Mouse (Mus musculus): Measurements from ENCODE around the gene Arhgef3. TPM values are rescaled to one million over a fixed set of nuclear protein-coding genes. Genes with fewer than 3 reads are reported as not detected.

Gene Arhgef3
- polyA plus RNA-seq, 1 experiment from 2014 or later, result 19.6 TPM

GRCm38 (mm10) chr14:27411492-27411891 is 296.8 kb downstream of the Arhgef3 start:
- no peak overlapping the region for H3K27ac ChIP-seq (ENCODE audit: low read length)
- WGBS, result 85% methylated on average over 7 of the region's 7 CpGs
- H3K4me1 ChIP-seq (ENCODE audit: insufficient read depth, low read length), result no peaks in the 10 kb centered on the region
- no peak overlapping the region for H3K4me2 ChIP-seq (replicated peaks; ENCODE audit: low read depth, low read length)
- no peaks in the 10 kb centered on the region for H3K27me3 ChIP-seq (ENCODE audit: insufficient read depth, low read length)
- ATAC-seq (ENCODE audit: low FRiP score, low TSS enrichment), result no peak
- no peak overlapping the region for H3K4me3 ChIP-seq (ENCODE audit: low read length)
- no peaks in the 10 kb centered on the region for H3K36me3 ChIP-seq (ENCODE audit: insufficient read depth, low read length)
- no peak overlapping the region for H3K9ac ChIP-seq (replicated peaks; ENCODE audit: low read length)
- no peaks in the 10 kb centered on the region for H3K9me3 ChIP-seq (ENCODE audit: low read length)

- Histone ChIP-seq H3K27me3 (ENCODE audit: insufficient read depth, low read length) (no peaks in the 10 kb centered on the region), H3K4me2 (replicated peaks; ENCODE audit: low read depth, low read length) (no peak overlapping the region), H3K9me3 (ENCODE audit: low read length) (no peaks in the 10 kb centered on the region), H3K36me3 (ENCODE audit: insufficient read depth, low read length) (no peaks in the 10 kb centered on the region), H3K4me1 (ENCODE audit: insufficient read depth, low read length) (no peaks in the 10 kb centered on the region), H3K9ac (replicated peaks; ENCODE audit: low read length) (no peak overlapping the region), H3K4me3 (ENCODE audit: low read length) (no peak overlapping the region), H3K27ac (ENCODE audit: low read length) (no peak overlapping the region)
- no peak for ATAC-seq (ENCODE audit: low FRiP score, low TSS enrichment)
- 76% methylated on average over 8 of the region's 8 CpGs for WGBS
Observed at GRCm38 (mm10) chr14:27412699-27413098, 298.0 kb downstream of the Arhgef3 start.

- H3K9me3 ChIP-seq (ENCODE audit: low read length), result no peaks in the 10 kb centered on the region
- H3K9ac ChIP-seq (replicated peaks; ENCODE audit: low read length), result no peak overlapping the region
- ATAC-seq (ENCODE audit: low FRiP score, low TSS enrichment), result no peak
- WGBS, result 41% methylated on average over 4 of the region's 4 CpGs
- no peaks in the 10 kb centered on the region for H3K4me1 ChIP-seq (ENCODE audit: insufficient read depth, low read length)
- H3K27me3 ChIP-seq (ENCODE audit: insufficient read depth, low read length), result no peaks in the 10 kb centered on the region
- no peak overlapping the region for H3K4me3 ChIP-seq (ENCODE audit: low read length)
- no peak overlapping the region for H3K27ac ChIP-seq (ENCODE audit: low read length)
- H3K4me2 ChIP-seq (replicated peaks; ENCODE audit: low read depth, low read length), result no peak overlapping the region
- H3K36me3 ChIP-seq (ENCODE audit: insufficient read depth, low read length), result no peaks in the 10 kb centered on the region
Observed at GRCm38 (mm10) chr14:27413961-27414360, 299.3 kb downstream of the Arhgef3 start.

GRCm38 (mm10) chr14:27420816-27421215 is 306.1 kb downstream of the Arhgef3 start:
- H3K9ac ChIP-seq (replicated peaks; ENCODE audit: low read length), result no peak overlapping the region
- H3K9me3 ChIP-seq (ENCODE audit: low read length), result 0 out of 2 replicates have a peak, but pooled peaks cover 5% of the 10 kb centered on the region
- no peak for ATAC-seq (ENCODE audit: low FRiP score, low TSS enrichment)
- no peaks in the 10 kb centered on the region for H3K36me3 ChIP-seq (ENCODE audit: insufficient read depth, low read length)
- no peak overlapping the region for H3K4me2 ChIP-seq (replicated peaks; ENCODE audit: low read depth, low read length)
- H3K4me3 ChIP-seq (ENCODE audit: low read length), result no peak overlapping the region
- no peak overlapping the region for H3K27ac ChIP-seq (ENCODE audit: low read length)
- H3K27me3 ChIP-seq (ENCODE audit: insufficient read depth, low read length), result no peaks in the 10 kb centered on the region
- 82% methylated on average over 3 of the region's 3 CpGs for WGBS
- no peaks in the 10 kb centered on the region for H3K4me1 ChIP-seq (ENCODE audit: insufficient read depth, low read length)

- no peak overlapping the region for H3K9ac ChIP-seq (replicated peaks; ENCODE audit: low read length)
- H3K27me3 ChIP-seq (ENCODE audit: insufficient read depth, low read length), result no peaks in the 10 kb centered on the region
- no peak overlapping the region for H3K27ac ChIP-seq (ENCODE audit: low read length)
- H3K4me2 ChIP-seq (replicated peaks; ENCODE audit: low read depth, low read length), result no peak overlapping the region
- ATAC-seq (ENCODE audit: low FRiP score, low TSS enrichment), result no peak
- WGBS, result 100% methylated on average over 1 of the region's 1 CpGs
- no peak overlapping the region for H3K4me3 ChIP-seq (ENCODE audit: low read length)
- H3K4me1 ChIP-seq (ENCODE audit: insufficient read depth, low read length), result no peaks in the 10 kb centered on the region
- H3K9me3 ChIP-seq (ENCODE audit: low read length), result peaks cover 7% of the 10 kb centered on the region; the same call in 1 of the 2 replicates
- no peaks in the 10 kb centered on the region for H3K36me3 ChIP-seq (ENCODE audit: insufficient read depth, low read length)
Observed at GRCm38 (mm10) chr14:27422301-27422700, 307.6 kb downstream of the Arhgef3 start.

GRCm38 (mm10) chr14:27428573-27428972 is 313.9 kb downstream of the Arhgef3 start, which contains the start of gene Fam208a:
Gene Fam208a, plus strand, starts transcription at chr14:27428834.
- WGBS, result 1% methylated on average over 41 of the region's 43 CpGs

GRCm38 (mm10) chr14:27428973-27429711 is 314.4 kb downstream of the Arhgef3 start:
- H3K4me1 ChIP-seq (ENCODE audit: insufficient read depth, low read length), result peaks cover 3% of the 10 kb centered on the region; the same call in 1 of the 2 replicates
- peak overlapping the region; percentile 85 for H3K4me2 ChIP-seq (replicated peaks; ENCODE audit: low read depth, low read length)
- peak overlapping the region; percentile 99 for H3K27ac ChIP-seq (ENCODE audit: low read length)
- H3K4me3 ChIP-seq (ENCODE audit: low read length), result peak overlapping the region; percentile 74
- H3K36me3 ChIP-seq (ENCODE audit: insufficient read depth, low read length), result peaks cover 28% of the 10 kb centered on the region
- under 1% methylated on average over 73 of the region's 78 CpGs for WGBS
- peaks cover 20% of the 10 kb centered on the region for H3K9me3 ChIP-seq (ENCODE audit: low read length)
- peak overlapping the region; percentile 85 for H3K9ac ChIP-seq (replicated peaks; ENCODE audit: low read length)
- peak; percentile 82 for ATAC-seq (ENCODE audit: low FRiP score, low TSS enrichment)
- no peaks in the 10 kb centered on the region for H3K27me3 ChIP-seq (ENCODE audit: insufficient read depth, low read length)

More at GRCm38 (mm10) chr14:27428573-27428972, 313.9 kb downstream of the Arhgef3 start, which contains the start of gene Fam208a:
- Histone ChIP-seq H3K9me3 (ENCODE audit: low read length) (peaks cover 20% of the 10 kb centered on the region), H3K27ac (ENCODE audit: low read length) (peak within 1 kb of the TSS; percentile 99), H3K4me1 (ENCODE audit: insufficient read depth, low read length) (peaks cover 3% of the 10 kb centered on the region; the same call in 1 of the 2 replicates), H3K4me3 (ENCODE audit: low read length) (peak within 1 kb of the TSS; percentile 74), H3K36me3 (ENCODE audit: insufficient read depth, low read length) (peaks cover 22% of the 10 kb centered on the region), H3K4me2 (replicated peaks; ENCODE audit: low read depth, low read length) (peak within 1 kb of the TSS; percentile 85), H3K27me3 (ENCODE audit: insufficient read depth, low read length) (no peaks in the 10 kb centered on the region), H3K9ac (replicated peaks; ENCODE audit: low read length) (peak within 1 kb of the TSS; percentile 85)
- peak; percentile 96 for ATAC-seq (ENCODE audit: low FRiP score, low TSS enrichment)

- Histone ChIP-seq H3K9ac (replicated peaks; ENCODE audit: low read length) (no peak overlapping the region), H3K36me3 (ENCODE audit: insufficient read depth, low read length) (peaks cover 32% of the 10 kb centered on the region), H3K27ac (ENCODE audit: low read length) (no peak overlapping the region), H3K9me3 (ENCODE audit: low read length) (peaks cover 15% of the 10 kb centered on the region), H3K27me3 (ENCODE audit: insufficient read depth, low read length) (no peaks in the 10 kb centered on the region), H3K4me2 (replicated peaks; ENCODE audit: low read depth, low read length) (peak overlapping the region; percentile 85), H3K4me1 (ENCODE audit: insufficient read depth, low read length) (peaks cover 3% of the 10 kb centered on the region; the same call in 1 of the 2 replicates), H3K4me3 (ENCODE audit: low read length) (no peak overlapping the region)
- ATAC-seq (ENCODE audit: low FRiP score, low TSS enrichment), result no peak
- 94% methylated on average over 4 of the region's 4 CpGs for WGBS
Observed at GRCm38 (mm10) chr14:27430280-27430679, 315.6 kb downstream of the Arhgef3 start.

GRCm38 (mm10) chr14:27432064-27432463 is 317.4 kb downstream of the Arhgef3 start:
- H3K27ac ChIP-seq (ENCODE audit: low read length), result no peak overlapping the region
- no peak overlapping the region for H3K4me3 ChIP-seq (ENCODE audit: low read length)
- no peak overlapping the region for H3K4me2 ChIP-seq (replicated peaks; ENCODE audit: low read depth, low read length)
- H3K9me3 ChIP-seq (ENCODE audit: low read length), result peaks cover 15% of the 10 kb centered on the region
- 99% methylated on average over 2 of the region's 2 CpGs for WGBS
- no peaks in the 10 kb centered on the region for H3K27me3 ChIP-seq (ENCODE audit: insufficient read depth, low read length)
- peaks cover 3% of the 10 kb centered on the region; the same call in 1 of the 2 replicates for H3K4me1 ChIP-seq (ENCODE audit: insufficient read depth, low read length)
- H3K9ac ChIP-seq (replicated peaks; ENCODE audit: low read length), result no peak overlapping the region
- H3K36me3 ChIP-seq (ENCODE audit: insufficient read depth, low read length), result peaks cover 37% of the 10 kb centered on the region
- no peak for ATAC-seq (ENCODE audit: low FRiP score, low TSS enrichment)

- 84% methylated on average over 1 of the region's 1 CpGs for WGBS
- H3K9me3 ChIP-seq (ENCODE audit: low read length), result peaks cover 2% of the 10 kb centered on the region; the same call in 1 of the 2 replicates
- ATAC-seq (ENCODE audit: low FRiP score, low TSS enrichment), result no peak
- H3K4me3 ChIP-seq (ENCODE audit: low read length), result no peak overlapping the region
- no peaks in the 10 kb centered on the region for H3K27me3 ChIP-seq (ENCODE audit: insufficient read depth, low read length)
- no peak overlapping the region for H3K4me2 ChIP-seq (replicated peaks; ENCODE audit: low read depth, low read length)
- H3K4me1 ChIP-seq (ENCODE audit: insufficient read depth, low read length), result no peaks in the 10 kb centered on the region
- no peak overlapping the region for H3K9ac ChIP-seq (replicated peaks; ENCODE audit: low read length)
- peaks cover 30% of the 10 kb centered on the region for H3K36me3 ChIP-seq (ENCODE audit: insufficient read depth, low read length)
- no peak overlapping the region for H3K27ac ChIP-seq (ENCODE audit: low read length)
Observed at GRCm38 (mm10) chr14:27436116-27436515, 321.4 kb downstream of the Arhgef3 start.
